Mouse (Mus musculus): ENCODE measurements around the gene Supt5.

Gene Supt5

GRCm38 (mm10) chr7:28338108-28338998 lies at the start of gene Supt5:
Gene Supt5, minus strand, starts transcription at chr7:28338746.
- peak; percentile 33; the same call in 1 of the 2 replicates for TF ChIP-seq GATA4 (IDR thresholded peaks at IDR 0.05; ENCODE audit: insufficient replicate concordance, low read length)

DNA sequence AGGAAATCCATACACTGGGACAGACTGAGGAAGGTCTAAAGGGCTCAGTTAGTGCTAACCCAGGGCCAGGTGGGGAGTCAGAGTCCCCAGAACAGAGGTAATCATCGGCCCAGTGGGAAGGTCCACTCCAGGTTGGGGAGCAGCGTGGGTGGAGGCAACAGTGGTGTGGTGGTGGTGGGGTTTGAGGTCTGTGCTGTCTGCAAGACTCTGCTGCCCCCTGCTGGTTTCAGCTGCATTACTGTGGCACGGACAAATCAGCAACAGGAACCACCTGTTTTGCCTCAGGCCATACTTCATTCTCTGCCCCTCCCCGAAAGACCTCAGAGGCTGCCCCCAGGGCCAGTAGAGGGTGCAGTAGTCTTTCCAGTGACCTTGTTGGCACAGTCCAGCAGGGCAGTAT lies 47.9 kb upstream of the Supt5 start:
- no peak for TF ChIP-seq GATA4 (IDR thresholded peaks at IDR 0.05; ENCODE audit: insufficient replicate concordance, low read length)

GRCm38 (mm10) chr7:28386007-28386406 lies 47.5 kb upstream of the Supt5 start:
- no peak for TF ChIP-seq GATA4 (IDR thresholded peaks at IDR 0.05; ENCODE audit: insufficient replicate concordance, low read length)

- no peak for TF ChIP-seq GATA4 (IDR thresholded peaks at IDR 0.05; ENCODE audit: insufficient replicate concordance, low read length)
Observed at GRCm38 (mm10) chr7:28385196-28385595, 46.6 kb upstream of the Supt5 start.

DNA sequence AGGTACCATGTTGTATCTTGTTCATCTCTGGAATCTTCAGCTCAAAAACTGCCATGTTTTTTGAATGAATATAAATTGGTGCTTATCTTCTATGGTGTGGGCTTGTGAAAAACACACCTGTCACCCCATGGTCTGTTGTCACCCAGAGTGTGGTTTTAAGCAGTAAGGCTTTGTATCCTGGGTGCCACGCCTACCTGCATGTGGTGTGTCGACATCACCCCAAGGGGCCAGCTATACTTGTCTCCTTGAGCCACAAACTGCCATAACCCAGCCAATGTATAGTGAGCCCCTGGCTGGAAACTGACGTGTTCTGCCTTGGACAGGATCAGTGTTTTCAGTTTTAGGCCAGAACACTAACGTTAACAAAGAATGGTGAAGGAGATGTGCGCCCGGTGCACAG lies 45.6 kb upstream of the Supt5 start:
- no peak for TF ChIP-seq GATA4 (IDR thresholded peaks at IDR 0.05; ENCODE audit: insufficient replicate concordance, low read length)

DNA sequence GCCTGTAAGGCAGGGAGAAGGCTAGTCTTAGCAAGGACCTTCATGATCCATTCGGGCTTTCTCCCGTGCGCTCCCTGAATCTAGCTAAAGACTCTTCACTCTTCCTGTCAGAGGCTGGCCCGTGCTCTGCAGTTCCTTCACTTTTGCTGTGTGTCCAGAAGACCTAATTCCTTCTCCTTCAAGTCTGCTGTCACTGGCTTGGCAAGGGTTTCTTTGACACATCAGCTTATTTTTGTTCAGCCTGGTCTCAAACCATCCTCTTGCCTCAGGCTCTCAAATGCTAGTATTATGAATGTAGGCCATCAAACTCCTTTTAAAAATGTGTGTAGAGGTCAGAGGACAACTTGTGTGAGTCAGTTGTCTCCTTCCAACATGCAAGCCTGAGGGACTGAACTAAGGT lies 45.1 kb upstream of the Supt5 start:
- TF ChIP-seq GATA4 (IDR thresholded peaks at IDR 0.05; ENCODE audit: insufficient replicate concordance, low read length) = no peak

- TF ChIP-seq GATA4 (IDR thresholded peaks at IDR 0.05; ENCODE audit: insufficient replicate concordance, low read length) = peak; percentile 96
Observed at GRCm38 (mm10) chr7:28382981-28383396, 44.4 kb upstream of the Supt5 start.

DNA sequence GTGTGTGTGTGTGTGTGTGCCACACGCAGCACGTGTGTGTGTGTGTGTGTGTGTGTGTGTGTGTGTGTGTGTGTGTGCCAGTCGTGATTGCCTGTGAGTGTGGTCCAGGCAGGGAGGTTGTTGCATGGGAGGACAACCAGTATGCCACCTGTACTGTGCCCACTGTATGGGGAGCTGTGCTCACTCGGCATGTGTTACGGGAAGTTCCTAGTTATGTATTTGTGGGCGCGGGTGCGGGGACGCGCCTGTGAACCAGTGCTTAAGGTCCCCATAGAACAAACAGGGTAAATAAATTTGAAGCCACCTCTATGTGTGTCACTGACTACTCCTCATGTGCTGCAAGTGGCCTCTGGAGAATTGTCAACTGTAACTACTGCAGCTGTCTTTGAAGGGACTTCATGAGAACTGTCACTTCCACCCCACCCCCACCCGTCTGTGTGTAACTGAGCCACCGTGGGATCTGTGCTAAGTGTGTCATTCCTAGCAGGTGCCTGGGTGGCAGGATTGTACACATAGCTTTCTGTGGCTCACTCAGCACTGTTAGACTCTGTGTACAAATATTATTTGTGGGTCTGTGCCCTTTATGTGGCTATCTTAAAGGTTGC lies 43.9 kb upstream of the Supt5 start:
- no peak; the same call in 1 of the 2 replicates for TF ChIP-seq GATA4 (IDR thresholded peaks at IDR 0.05; ENCODE audit: insufficient replicate concordance, low read length)

DNA sequence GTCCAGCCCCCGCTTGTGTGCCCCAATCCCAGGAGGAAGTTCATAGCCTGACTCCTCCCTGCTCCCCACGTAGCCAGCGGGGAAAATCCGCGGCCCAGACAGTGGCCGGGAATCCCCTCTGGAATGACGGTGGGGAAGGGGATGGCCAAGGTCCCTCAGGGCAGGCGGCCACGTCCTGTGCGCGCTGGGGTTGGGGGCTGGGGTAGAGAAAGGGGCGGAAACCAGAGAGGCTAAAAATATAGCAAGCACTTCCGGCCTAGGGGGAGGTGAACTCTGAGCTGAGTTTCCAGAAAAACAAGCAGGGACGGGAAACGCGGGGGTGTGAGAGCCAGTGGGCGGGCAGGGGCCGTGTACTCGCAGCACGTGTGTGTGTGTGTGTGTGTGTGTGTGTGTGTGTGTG lies 43.4 kb upstream of the Supt5 start:
- no peak for TF ChIP-seq GATA4 (IDR thresholded peaks at IDR 0.05; ENCODE audit: insufficient replicate concordance, low read length)

- TF ChIP-seq GATA4 (IDR thresholded peaks at IDR 0.05; ENCODE audit: insufficient replicate concordance, low read length) = no peak
Observed at GRCm38 (mm10) chr7:28381017-28381790, 42.7 kb upstream of the Supt5 start.

- no peak for TF ChIP-seq GATA4 (IDR thresholded peaks at IDR 0.05; ENCODE audit: insufficient replicate concordance, low read length)
Observed at GRCm38 (mm10) chr7:28380237-28381016, 41.9 kb upstream of the Supt5 start, which contains the start of gene Zfp36. Gene Zfp36, minus strand, starts transcription at chr7:28380253.

GRCm38 (mm10) chr7:28378769-28379651 lies 40.5 kb upstream of the Supt5 start:
- peak; percentile 71; the same call in 1 of the 2 replicates for TF ChIP-seq GATA4 (IDR thresholded peaks at IDR 0.05; ENCODE audit: insufficient replicate concordance, low read length)

DNA sequence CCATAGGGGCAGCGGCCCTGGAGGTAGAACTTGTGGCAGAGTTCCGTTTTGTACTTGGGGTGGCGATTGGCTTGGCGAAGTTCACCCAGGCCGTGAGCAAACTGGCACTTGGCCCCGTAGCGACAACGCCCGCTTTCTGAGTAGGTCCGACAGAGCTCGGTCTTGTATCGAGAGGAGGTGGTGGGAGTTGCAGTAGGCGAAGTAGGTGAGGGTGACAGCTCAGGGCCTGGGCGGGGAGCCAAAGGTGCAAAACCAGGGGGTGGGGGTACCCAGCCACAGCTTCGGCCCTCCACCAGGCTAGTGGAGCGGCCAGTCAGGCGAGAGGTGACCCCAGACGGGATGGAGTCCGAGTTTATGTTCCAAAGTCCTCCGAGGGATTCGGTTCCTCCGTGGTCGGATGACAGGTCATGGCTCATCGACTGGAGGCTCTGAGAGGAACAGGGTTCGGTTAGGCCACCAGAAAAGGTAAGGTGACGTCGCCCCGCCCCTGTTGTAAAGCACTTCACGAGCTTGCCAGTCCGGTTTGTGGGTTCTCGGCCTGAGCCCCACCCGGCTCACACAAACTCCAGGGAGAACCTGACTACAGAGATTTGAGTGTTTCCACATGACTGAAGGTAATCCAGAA lies 39.6 kb upstream of the Supt5 start:
- TF ChIP-seq GATA4 (IDR thresholded peaks at IDR 0.05; ENCODE audit: insufficient replicate concordance, low read length) = no peak

All from liver, adult (tissue).